Mouse (Mus musculus): Measurements from ENCODE around the gene Tlcd1.
A peak's percentile ranks its signal among the peaks of the same experiment; 100 is the strongest.

Tlcd1 gene

GRCm38 (mm10) chr11:78161169-78161568 is 15.3 kb upstream of the Tlcd1 start:
- DNase-seq (ENCODE audit: low spot score): no peak

GRCm38 (mm10) chr11:78161968-78162367 is 14.5 kb upstream of the Tlcd1 start:
- DNase-seq (ENCODE audit: low spot score): no peak

DNA sequence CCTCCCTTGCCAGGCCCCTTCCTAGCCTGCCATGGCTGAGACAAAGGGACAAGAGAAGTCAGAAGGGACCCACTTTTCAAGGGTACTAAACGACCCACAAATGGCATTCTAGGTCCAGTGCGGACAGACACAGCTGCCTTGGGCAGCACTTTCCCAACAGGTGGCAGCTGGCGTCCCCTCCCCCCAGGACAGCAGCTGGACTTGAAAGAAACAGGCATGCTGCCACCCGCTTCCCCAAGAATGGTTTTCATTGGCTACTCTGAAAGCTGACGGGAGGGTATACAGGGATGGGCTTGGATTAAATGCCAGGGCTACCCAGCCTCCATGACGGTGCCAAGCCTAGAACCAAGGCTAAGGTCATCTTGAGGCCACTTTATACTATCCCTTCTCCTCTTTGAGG is 14.0 kb upstream of the Tlcd1 start:
- DNase-seq (ENCODE audit: low spot score): no peak

DNA sequence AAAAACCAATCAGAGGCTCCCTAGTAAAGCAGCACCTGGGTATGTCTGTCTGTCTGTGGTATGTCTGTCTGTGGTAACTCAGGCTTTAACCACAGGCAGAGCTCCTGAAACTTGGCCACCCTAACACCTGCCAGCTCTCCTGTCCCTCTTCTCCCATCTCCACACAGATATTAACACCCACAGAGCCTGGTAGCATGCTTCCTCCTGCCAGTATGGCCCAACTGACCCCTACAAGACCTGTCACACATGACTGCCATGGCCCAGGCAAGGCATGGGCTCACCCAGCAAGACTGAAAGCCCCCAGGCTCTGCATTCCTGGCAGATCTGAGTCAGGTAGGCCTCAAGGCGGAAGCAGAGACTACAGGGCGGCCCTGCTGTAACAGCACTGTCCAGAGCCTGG is 13.5 kb upstream of the Tlcd1 start:
- DNase-seq (ENCODE audit: low spot score): no peak

DNA sequence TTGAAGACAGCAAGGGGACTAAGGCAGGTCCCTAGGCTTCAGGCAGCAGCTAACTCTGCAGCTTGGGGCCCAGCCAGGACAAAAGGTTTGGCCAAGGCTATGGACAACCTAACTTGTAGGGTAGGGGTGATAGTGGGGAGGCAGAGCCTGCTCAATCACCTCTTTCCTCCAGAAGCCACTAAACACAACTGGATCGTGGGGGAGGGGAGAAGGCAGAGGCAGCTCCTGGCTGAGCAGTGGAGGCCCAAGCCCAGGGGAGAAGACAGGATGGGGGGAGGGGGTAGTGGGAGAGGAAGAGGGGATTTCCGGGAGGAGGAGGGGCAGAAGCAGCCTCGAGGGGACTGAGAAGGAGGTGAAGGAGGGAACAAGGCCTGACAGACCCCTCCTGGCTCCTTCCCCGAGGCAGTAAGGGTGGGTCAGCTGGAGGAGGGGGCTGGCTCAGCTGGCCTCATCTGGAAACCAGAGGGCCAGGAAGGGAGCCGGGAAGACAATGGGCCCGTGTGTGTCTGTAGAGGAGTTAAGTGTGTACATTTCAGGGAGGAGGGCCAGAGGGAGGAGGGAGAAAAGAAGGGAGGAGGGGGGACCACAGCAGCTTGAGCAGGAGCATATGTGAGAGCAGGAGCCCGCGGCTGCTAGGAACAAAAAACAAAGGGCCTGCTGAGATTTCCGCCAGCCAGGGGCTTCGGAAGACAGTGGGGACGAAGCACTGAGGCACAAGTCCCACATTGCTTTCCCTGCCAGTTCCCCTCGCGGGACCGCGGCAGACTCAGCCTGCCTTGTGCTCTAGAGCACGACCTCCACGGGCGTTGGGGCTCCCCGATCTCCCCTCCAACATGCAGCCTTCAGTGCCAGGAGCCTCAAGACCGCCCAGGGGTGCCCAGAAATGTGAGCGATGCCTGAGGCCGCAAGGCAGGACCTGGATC is 12.6 kb upstream of the Tlcd1 start:
- no peak for DNase-seq (ENCODE audit: low spot score)

DNA sequence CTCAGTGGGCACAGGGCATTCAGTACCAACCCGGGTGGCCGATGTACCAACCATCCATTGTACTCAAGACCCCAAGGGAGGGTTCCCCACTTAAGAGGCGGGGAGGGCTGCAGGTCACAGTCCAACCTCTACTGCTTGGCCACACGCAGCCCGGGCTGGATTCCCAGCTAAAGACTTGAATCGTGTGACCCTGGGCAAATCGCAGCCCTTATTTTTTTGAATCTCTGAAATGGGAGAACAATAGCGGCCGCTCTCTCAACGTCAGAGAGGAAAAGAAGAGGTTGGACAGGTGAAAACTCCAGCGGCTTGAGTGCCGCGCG is 11.9 kb upstream of the Tlcd1 start:
- DNase-seq (ENCODE audit: low spot score): peak; percentile 27

GRCm38 (mm10) chr11:78164924-78165760 is 11.4 kb upstream of the Tlcd1 start, which contains the start of gene Traf4:
TSS of gene Traf4 (minus strand) at chr11:78165589.
- DNase-seq (ENCODE audit: low spot score): peak; percentile 83

- DNase-seq (ENCODE audit: low spot score): peak; percentile 58
Observed at GRCm38 (mm10) chr11:78165761-78166109, 10.8 kb upstream of the Tlcd1 start.

DNA sequence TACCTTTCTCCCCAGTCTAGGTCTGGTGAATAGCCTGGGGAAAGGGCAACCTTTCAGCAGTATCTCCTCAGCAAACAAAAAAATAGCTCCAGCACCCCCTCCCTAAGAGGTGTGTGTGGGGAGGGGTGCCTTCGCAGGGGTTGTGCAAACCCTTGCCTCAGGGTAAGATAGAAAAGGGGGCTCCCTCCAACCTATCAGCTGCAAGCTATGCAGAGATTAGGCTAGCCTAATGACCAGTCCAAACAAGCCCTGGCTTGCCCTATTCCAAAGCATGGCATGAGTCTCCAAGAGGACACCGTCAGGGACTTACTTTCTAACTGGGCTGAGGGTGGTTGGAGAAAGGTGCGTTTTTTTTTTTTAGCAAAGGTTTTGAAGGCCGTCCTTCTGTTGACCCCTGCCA is 10.3 kb upstream of the Tlcd1 start:
- DNase-seq (ENCODE audit: low spot score): peak; percentile 48

GRCm38 (mm10) chr11:78166640-78167039 is 9.9 kb upstream of the Tlcd1 start:
- DNase-seq (ENCODE audit: low spot score): no peak

- no peak for DNase-seq (ENCODE audit: low spot score)
Observed at GRCm38 (mm10) chr11:78167257-78167959, 9.1 kb upstream of the Tlcd1 start.

DNA sequence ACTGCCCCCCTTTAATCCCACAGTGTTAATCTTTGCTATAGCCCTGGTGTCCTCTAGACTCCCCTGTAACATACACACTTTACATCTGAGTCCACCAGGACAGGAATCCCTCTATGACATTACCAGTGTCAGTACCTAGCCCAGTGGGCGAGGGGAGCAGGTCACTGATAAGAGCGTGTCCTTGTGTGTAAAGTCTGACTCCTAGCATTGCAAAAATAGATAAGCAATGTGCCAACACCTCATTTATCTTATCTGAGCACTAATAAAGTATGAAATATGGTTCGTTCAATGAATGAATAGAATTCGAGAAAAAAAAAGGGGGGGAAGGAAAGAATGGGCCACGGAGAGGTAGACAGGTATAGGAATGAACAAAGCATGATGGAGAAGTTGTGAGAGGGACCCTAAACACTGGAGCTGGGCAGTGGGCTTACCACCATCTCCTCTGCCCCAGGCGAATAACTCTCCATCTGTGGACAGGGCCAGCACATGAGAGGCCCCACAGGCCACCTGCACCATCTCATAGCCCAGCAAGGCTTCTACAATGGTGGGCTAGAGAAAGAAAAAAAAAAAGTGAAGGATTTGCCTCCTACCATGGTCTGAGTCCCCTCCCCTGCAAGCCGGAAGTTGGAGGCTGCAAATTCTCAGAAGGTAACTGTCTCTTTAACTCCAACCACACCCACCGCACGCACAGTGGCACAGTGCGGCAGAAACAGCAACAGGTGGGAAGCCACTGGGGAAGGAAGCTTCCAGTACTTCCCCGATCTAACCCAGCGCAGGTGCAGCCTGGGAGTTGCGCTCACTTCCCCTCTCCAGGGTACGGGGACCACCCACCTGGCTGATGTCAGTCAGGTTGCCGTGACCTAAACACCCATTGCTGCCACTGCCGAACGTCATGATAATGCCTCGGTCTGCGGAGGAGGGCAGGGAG is 7.7 kb upstream of the Tlcd1 start:
- no peak for DNase-seq (ENCODE audit: low spot score)

- no peak for DNase-seq (ENCODE audit: low spot score)
Observed at GRCm38 (mm10) chr11:78170306-78170705, 6.2 kb upstream of the Tlcd1 start.

- no peak for DNase-seq (ENCODE audit: low spot score)
Observed at GRCm38 (mm10) chr11:78171328-78171727, 5.2 kb upstream of the Tlcd1 start.

- no peak for DNase-seq (ENCODE audit: low spot score)
Observed at GRCm38 (mm10) chr11:78172034-78172747, 4.3 kb upstream of the Tlcd1 start.

DNA sequence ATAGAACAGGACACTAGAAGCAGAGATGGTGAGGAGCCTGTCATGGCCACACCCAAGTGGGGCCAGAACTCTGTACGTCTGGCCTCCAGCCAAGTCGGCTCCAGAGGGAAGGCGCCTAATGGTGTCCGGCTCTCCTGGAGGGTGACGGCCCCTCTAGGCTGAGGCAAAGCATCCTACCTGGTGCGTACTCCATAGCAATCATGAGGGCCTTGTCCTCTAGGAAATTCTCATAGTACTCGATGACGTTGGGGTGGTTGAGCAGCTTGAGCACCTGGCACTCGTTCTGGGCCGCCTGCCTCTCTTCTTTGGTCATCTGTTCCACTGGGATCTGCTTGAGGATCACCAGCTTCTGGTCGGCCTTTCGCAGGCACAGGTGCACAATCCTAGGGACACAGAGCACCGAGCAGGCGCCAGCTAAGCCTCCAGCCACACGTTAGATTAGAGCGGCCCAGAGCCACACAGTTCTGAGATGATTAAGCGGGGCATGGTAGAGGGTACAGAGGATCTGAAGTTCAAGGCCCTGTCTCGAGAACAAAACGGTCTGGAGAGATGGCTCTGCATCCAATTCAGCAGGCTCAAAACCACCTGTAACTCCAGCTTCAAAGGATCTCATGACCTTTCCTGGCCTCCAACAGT is 3.6 kb upstream of the Tlcd1 start:
- no peak for DNase-seq (ENCODE audit: low spot score)

DNA sequence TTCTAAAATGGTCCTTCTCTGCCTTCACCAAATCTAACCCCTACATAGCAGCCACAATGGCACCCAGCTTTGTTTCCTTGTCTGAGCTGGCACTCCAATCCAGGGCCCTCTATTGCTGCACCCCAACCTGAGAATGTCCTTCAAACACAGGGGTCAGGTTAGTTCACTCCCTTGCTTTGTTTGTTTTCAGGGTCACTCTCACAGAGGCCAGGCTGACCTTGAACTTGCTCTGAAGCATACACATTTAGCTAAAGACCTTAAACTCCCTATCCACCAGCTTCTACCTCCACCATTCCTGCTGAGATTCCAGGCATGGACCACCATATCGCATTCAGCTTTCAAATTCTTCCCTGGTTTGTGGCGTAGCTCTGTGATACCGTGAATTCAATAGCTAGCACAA is 2.0 kb upstream of the Tlcd1 start:
- no peak for DNase-seq (ENCODE audit: low spot score)

- DNase-seq (ENCODE audit: low spot score): no peak
Observed at GRCm38 (mm10) chr11:78175771-78176401, 625 bp upstream of the Tlcd1 start.

DNA sequence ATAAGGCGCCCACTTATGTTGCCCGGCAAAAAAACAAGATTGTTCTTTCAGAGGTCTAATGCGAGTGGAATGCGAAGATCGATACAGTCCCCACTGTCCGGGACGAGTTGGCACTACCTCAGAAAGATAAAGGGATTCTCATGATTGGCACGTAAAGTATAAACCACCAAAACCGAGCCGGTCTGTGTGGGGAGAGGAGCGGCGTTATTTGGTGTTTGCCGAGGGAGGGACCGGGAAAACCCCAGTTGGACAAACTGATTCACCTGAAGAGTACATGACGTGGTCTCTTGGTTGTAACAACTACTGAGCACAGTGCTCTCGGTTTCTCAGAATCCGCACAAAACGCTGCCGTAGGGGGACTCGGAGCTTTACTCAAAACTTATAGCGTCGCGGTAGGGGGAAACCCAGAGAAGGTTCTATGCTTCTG is 407 bp downstream of the Tlcd1 start:
- DNase-seq (ENCODE audit: low spot score): no peak

GRCm38 (mm10) chr11:78177437-78177836 is 926 bp downstream of the Tlcd1 start:
- DNase-seq (ENCODE audit: low spot score): no peak
